29 mouse cellular contexts compared by ENCODE assay signal in the genomic region with DNA sequence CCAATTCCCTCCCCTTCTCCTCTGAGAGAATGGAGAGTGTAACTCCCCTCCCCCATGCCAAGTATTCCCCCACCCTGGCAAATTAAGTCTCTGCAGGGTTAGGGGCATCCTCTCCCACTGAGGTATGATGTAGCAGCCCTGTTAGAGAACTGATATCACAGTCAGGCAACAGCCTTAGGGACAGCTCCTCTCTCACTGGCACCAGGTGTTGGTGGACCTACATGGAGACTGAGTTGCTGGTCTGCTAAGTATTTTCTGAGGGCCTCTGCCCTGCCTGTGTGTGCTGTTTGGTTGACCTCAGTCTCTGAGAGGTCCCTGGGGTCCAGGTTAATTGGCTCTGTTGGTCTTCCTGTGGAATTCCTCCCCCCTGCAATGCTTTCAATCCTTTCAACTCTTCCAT.
DNase-seq lines count a peak whose midpoint lies in the region; ATAC-seq and TF ChIP-seq lines count a peak whose summit lies in the region.
"Had no signal": no experiment of that assay in that cellular context is flagged by ENCODE, and none has a peak within 500 bp of the region (broad histone marks: within the 10 kb centered on the region; RNA-seq: fewer than 3 reads in every experiment).

No protein-coding gene starts in this region.

- no peak overlapping the region for H3K4me2 ChIP-seq in forebrain, embryonic 13.5 days
- H3K4me2 ChIP-seq in forebrain, postnatal 0 days (ENCODE audit: low read depth) = no peak overlapping the region
- H3K4me2 ChIP-seq in midbrain, embryonic 15.5 days = no peak overlapping the region
- no peak overlapping the region for H3K4me2 ChIP-seq in midbrain, embryonic 13.5 days (replicated peaks)
- H3K4me2 ChIP-seq: embryonic facial prominence, embryonic 15.5 days; heart, embryonic 11.5 days; hindbrain, embryonic 13.5 days; limb, embryonic 12.5 days; liver, embryonic 15.5 days; lung, embryonic 14.5 days had no signal

- TF ChIP-seq CTCF in forebrain, postnatal 0 days (IDR thresholded peaks at IDR 0.05; ENCODE audit: low read depth) = no peak

- DNase-seq in forebrain, postnatal 0 days = no peak
- no peak for DNase-seq in midbrain, embryonic 10.5 days (ENCODE audit: low spot score)
- DNase-seq in R1 (ENCODE audit: low read depth, low spot score) = peak; percentile 4
- no peak for DNase-seq in layer of hippocampus, adult 11-12 months (ENCODE audit: low spot score)
- DNase-seq: adrenal gland, postnatal 25 days; cerebellum, adult 11-12 months; cerebellum, adult 9-11 months; embryo, embryonic 11 days; gastrocnemius, postnatal 25 days; heart, adult 18-20 months; heart, postnatal 36 days; kidney, adult 18-20 months; kidney, postnatal 4 days; layer of hippocampus, postnatal 36 days; lung, postnatal 14 days; right cerebral cortex, adult 18-20 months; spleen, adult 18-20 months; thymus, postnatal 14 days had no signal

- H3K4me1 ChIP-seq in forebrain, embryonic 13.5 days = peaks cover 15% of the 10 kb centered on the region
- H3K4me1 ChIP-seq in forebrain, postnatal 0 days (ENCODE audit: insufficient read depth) = no peaks in the 10 kb centered on the region; the same call in 1 of the 2 replicates
- peaks cover 19% of the 10 kb centered on the region for H3K4me1 ChIP-seq in midbrain, embryonic 10.5 days
- H3K4me1 ChIP-seq in midbrain, embryonic 15.5 days = 0 out of 2 replicates have a peak, but pooled peaks cover 5% of the 10 kb centered on the region
- 0 out of 2 replicates have a peak, but pooled peaks cover 3% of the 10 kb centered on the region for H3K4me1 ChIP-seq in midbrain, embryonic 13.5 days (replicated peaks)
- H3K4me1 ChIP-seq: embryonic facial prominence, embryonic 15.5 days; liver, embryonic 15.5 days had no signal

- no peak overlapping the region for H3K9ac ChIP-seq in forebrain, embryonic 13.5 days
- no peak overlapping the region for H3K9ac ChIP-seq in forebrain, postnatal 0 days
- H3K9ac ChIP-seq in midbrain, embryonic 15.5 days = no peak overlapping the region
- no peak overlapping the region for H3K9ac ChIP-seq in midbrain, embryonic 13.5 days (replicated peaks)
- H3K9ac ChIP-seq: embryonic facial prominence, embryonic 15.5 days; hindbrain, embryonic 13.5 days; limb, embryonic 12.5 days; liver, embryonic 15.5 days; lung, embryonic 14.5 days had no signal

- no peaks in the 10 kb centered on the region for H3K27me3 ChIP-seq in forebrain, embryonic 13.5 days
- no peaks in the 10 kb centered on the region for H3K27me3 ChIP-seq in forebrain, postnatal 0 days (ENCODE audit: insufficient read depth, low read length)
- H3K27me3 ChIP-seq in midbrain, embryonic 10.5 days (ENCODE audit: low read depth, poor library complexity, severe bottlenecking) = no peaks in the 10 kb centered on the region
- H3K27me3 ChIP-seq in midbrain, embryonic 15.5 days (replicated peaks) = no peaks in the 10 kb centered on the region
- no peaks in the 10 kb centered on the region for H3K27me3 ChIP-seq in midbrain, embryonic 13.5 days
- H3K27me3 ChIP-seq: embryonic facial prominence, embryonic 15.5 days; hindbrain, embryonic 13.5 days; limb, embryonic 12.5 days; liver, embryonic 15.5 days had no signal

- H3K9me3 ChIP-seq in forebrain, embryonic 13.5 days (replicated peaks) = no peaks in the 10 kb centered on the region
- H3K9me3 ChIP-seq in forebrain, postnatal 0 days (ENCODE audit: low read length) = no peaks in the 10 kb centered on the region
- H3K9me3 ChIP-seq in midbrain, embryonic 10.5 days (replicated peaks) = no peaks in the 10 kb centered on the region
- no peaks in the 10 kb centered on the region for H3K9me3 ChIP-seq in midbrain, embryonic 15.5 days
- H3K9me3 ChIP-seq in midbrain, embryonic 13.5 days = no peaks in the 10 kb centered on the region
- H3K9me3 ChIP-seq: embryonic facial prominence, embryonic 15.5 days; hindbrain, embryonic 13.5 days; limb, embryonic 12.5 days; liver, embryonic 15.5 days had no signal

- H3K27ac ChIP-seq in forebrain, embryonic 13.5 days = no peak overlapping the region
- H3K27ac ChIP-seq in forebrain, postnatal 0 days (ENCODE audit: low read depth, low read length) = no peak overlapping the region
- H3K27ac ChIP-seq in midbrain, embryonic 10.5 days (replicated peaks) = 0 out of 2 replicates have a peak overlapping the region, but pooled peaks have one; percentile 33
- no peak overlapping the region for H3K27ac ChIP-seq in midbrain, embryonic 15.5 days
- H3K27ac ChIP-seq in midbrain, embryonic 13.5 days = no peak overlapping the region
- H3K27ac ChIP-seq: embryonic facial prominence, embryonic 15.5 days; hindbrain, embryonic 13.5 days; limb, embryonic 12.5 days; liver, embryonic 15.5 days had no signal

- peak; percentile 26; the same call in 1 of the 2 replicates for ATAC-seq in forebrain, embryonic 13.5 days
- ATAC-seq in forebrain, postnatal 0 days = no peak
- ATAC-seq in midbrain, embryonic 15.5 days (replicated peaks) = no peak
- 0 out of 2 replicates have a peak, but pooled peaks have one; percentile 11 for ATAC-seq in midbrain, embryonic 13.5 days
- ATAC-seq: CD4-positive, CD25-positive, alpha-beta regulatory T cell, adult 4 months had no signal

- no peak overlapping the region for H3K4me3 ChIP-seq in forebrain, embryonic 13.5 days
- no peak overlapping the region for H3K4me3 ChIP-seq in forebrain, postnatal 0 days (ENCODE audit: low read depth, low read length)
- no peak overlapping the region for H3K4me3 ChIP-seq in midbrain, embryonic 10.5 days
- H3K4me3 ChIP-seq in midbrain, embryonic 15.5 days = no peak overlapping the region
- no peak overlapping the region for H3K4me3 ChIP-seq in midbrain, embryonic 13.5 days (replicated peaks)
- H3K4me3 ChIP-seq: embryonic facial prominence, embryonic 15.5 days; hindbrain, embryonic 13.5 days; limb, embryonic 12.5 days; liver, embryonic 15.5 days; myocyte had no signal

- no peaks in the 10 kb centered on the region for H3K36me3 ChIP-seq in forebrain, embryonic 13.5 days (ENCODE audit: poor library complexity, severe bottlenecking)
- no peaks in the 10 kb centered on the region for H3K36me3 ChIP-seq in forebrain, postnatal 0 days (ENCODE audit: insufficient read depth)
- H3K36me3 ChIP-seq in midbrain, embryonic 10.5 days = no peaks in the 10 kb centered on the region
- H3K36me3 ChIP-seq in midbrain, embryonic 15.5 days (replicated peaks) = no peaks in the 10 kb centered on the region
- H3K36me3 ChIP-seq in midbrain, embryonic 13.5 days = no peaks in the 10 kb centered on the region
- H3K36me3 ChIP-seq: embryonic facial prominence, embryonic 15.5 days; hindbrain, embryonic 13.5 days; limb, embryonic 12.5 days; liver, embryonic 15.5 days had no signal

Comparison
In these comparisons a context has a peak if more than half of its experiments do, and no peak if none do; other contexts are left out.
1. ATAC-seq: peak in forebrain, embryonic 13.5 days (single experiment) and midbrain, embryonic 13.5 days (single experiment); none in forebrain, postnatal 0 days (single experiment) and midbrain, embryonic 15.5 days (single experiment).